Mouse (Mus musculus) retina, postnatal 1 day (tissue): ENCODE measurements around the gene Mageb3.
"Not testable (repeated sequence)": the region's sequence is repeated elsewhere in the genome, so short reads cannot be mapped to it uniquely, and the experiment has no call there.

Source experiments
- DNase-seq: peaks from one replicate; pipeline ENCODE4 v3.0.0-alpha.2; 2012

Mageb3 gene

DNA sequence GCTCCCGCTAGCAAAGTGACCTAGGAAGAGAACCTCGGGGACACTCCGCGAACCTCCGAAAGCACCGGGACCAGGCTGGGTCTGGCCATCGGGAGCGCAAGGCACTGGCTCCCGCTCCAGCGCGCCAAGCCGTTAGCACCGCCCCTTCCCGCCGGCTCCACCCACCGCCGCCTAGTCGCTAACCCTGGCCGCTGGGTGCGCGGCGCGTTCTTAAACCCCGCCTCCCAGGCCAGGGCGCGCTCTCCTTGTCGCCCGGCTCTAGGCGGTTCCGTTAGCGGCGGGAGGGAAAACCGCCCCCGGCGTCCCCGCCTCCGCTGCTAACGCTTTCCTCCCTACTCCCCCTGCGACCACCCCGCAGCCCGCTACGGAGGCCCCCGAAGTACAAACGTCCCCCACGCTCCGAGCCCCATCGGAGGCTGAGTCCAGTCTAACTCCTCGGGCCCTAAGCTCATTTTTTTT, at the start of gene Mageb3, which contains the start of gene Ctdspl2:
Gene Mageb3, minus strand, starts transcription at position 328 of the 459 bp plus-strand sequence.
Gene Ctdspl2, plus strand, starts transcription at position 237 of the 459 bp plus-strand sequence.
- peak; percentile 98 for DNase-seq

DNA sequence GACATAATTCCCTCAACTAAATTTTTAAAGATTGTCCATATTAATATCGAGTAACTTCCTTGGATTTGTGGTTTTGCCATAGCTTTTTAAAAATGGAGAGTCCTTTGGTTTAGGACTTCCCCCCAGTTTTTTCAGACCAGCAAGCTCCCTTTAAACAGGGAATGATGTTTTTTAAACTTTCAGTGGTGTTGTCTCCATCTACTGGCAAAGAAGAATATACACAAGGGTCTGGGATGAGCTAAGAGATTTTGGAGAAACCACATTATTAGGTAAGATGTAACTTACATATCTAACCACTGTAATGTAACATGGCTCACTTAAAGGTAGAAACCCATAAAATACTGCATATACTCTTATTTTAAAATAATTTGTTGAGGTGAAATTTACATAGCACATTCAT, 39.8 kb upstream of the Mageb3 start:
- peak; percentile 39 for DNase-seq

DNA sequence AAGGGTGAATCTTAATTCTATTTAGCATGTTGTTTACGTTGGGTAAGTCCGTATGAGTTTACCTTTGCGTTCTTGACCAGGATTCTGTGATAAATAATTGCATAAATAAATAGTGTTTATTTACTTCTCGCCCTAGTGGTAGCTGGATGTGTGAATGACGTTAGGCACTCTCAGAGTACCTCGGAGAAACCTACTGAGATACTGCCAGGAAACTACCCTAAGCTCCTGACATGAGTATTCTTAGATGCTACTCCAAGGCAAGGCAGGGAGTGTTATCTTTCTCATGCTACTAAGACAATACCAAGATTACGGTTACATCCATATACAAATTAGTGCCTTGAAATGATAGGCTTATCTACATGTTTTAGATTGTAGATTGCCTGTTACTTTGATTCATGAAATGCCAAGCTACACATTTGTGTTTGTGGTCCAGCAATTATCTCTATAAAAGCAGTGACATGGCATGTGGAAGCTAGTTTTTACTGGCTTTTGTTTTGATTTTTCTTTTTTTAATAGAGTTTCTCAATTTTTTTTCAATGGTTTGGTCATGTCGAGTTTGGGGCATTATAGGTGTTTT, 1.4 kb upstream of the Mageb3 start:
- DNase-seq: no peak

DNA sequence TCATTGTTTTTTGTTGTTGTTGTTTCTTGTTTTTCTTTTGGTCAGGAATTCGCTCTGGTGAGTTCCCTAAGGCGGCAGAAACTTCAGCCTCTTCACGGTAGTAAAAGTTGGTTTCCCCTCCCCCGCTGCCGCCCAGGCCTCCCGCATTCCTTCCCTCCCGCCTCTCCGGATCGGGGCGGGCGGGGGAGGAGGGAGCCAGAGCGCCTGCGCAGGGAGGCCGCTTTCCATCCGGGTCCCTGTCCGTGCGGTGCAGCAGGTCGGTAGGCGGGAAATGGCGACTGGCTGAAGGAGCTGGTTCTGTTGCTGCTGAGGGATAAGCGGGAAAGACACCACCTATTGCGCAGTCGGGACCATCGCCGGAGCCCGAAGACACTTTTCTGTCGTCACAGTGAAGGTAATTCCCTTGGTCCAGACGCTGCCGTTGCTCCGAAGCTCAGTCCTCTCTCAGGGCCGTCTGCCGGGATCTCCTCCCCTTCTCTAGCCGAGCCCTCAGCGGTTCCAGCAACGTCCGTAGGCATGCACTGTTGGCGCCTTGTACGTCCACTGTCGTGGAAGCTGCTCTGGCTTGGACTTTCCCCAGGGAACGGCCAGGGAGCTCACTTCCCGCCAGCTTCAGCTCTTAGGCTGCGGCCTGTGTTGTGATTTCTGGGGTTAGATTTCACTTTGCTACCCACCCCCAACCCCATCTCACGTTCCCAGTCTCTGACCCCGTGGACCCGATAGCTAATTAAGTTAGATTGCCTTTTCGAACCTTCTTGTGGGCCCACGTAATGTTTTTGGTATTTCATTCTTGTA, 529 bp upstream of the Mageb3 start:
- DNase-seq: peak; percentile 98

DNA sequence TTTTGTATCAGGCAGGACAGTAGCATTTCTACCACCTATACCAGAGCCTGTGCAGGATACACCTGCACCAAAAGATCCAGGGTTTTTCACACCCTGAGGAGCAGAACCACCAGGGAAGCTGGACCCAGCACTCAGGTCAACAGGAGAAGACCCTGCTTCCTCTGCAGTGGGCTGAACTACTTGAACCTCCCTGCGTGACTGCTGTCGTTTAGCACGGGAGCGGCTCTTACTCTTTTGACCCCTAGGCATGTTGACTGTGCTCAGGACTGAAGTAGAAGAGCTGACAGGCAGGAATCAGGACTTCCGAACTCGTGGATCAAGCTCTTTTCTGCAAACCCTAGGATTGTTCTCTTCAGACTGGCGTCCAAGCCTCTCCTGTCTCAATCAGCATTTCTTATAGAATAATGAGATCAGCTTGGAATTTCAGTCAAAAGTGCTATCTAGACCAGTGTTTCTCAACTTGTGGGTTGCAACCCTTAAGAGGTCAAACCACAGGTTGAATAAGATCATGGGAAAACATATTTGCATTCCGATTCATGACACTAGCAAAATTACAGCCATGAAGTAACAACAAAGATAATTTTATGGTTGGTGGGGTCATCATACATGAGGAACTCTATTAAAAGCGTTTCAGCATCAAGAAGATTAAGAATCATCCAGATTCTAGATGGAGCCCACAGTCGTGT, 778 bp downstream of the Mageb3 start:
- peak; percentile 2 for DNase-seq

DNA sequence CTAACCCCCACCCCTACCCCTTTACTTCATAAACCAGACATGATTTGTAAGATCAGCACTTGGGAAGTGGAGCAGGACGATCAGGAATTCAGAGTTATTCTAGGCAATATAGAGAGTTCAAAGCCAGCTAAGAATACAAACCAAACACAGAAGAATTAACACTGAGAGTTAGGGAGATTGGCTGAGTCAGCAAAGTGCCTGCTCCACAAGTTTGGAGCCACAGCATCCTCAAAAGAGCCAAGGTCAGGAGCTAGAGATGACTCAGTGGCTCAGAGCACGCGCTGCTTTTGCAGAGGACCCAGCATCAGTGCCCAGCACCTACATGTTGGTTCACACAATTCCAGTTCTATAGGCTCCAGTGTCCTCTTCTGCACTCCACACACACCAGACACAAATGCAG, 12.5 kb downstream of the Mageb3 start:
- no peak for DNase-seq

DNA sequence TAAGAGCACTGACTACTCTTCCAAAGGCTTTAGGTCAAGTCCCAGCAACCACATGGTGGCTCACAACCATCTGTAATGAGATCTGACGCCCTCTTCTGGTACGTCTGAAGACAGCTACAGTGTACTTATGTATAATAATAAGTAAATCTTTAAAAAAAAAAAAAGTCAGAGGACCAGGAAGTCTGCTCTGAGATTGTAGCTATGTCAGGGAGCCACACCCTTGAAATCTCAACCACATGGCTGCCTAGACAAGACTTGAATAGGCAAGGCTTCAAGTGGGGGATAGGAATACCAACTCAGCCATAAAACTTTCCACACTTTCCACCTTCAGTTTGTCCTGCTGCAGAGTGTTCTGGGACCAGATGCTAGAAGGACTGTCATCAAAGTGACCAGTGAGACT, 18.3 kb downstream of the Mageb3 start:
- DNase-seq: not testable (repeated sequence)

DNA sequence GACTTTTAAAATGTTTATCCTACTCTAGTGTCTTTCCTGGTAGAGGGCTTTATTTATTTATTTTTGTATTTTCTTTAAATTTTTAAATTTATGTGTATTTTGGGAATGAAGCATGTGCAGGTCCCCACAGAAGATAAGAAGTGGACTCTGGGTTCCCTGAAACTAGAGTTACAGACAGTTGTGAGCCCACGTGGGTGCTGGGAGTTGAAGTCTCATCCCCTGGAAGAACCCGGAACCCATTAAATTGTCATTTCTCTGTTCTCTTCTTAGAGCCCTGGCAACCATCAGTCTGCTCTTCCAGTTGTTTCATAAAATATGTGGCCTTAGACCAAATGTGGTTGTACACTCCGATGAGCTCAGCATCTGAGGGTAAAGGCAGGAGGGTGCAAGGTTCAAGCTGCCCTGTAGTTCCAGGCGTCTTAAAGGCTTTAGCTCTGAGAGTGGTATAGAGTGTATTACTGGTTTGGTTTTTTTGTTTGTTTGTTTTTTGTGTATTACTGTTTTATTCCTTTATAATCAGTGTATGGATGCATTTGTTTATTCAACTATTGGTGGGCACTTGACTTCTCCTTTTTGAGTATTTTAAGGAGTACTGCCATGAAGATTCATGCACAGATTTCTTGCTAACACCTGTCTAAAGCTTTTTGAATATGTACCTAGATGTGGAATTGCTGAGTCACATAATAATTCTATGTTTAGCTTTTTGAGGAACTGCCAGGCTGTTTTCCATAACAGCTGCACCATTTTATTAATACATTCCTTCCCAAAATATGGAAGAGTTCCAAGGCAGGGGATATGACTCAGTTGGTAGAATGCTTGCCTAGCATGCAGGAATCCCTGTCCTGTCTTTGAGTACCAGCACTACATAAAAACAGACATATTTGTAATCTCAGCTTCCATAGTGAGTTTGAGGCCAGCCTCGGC, 39.6 kb downstream of the Mageb3 start:
- no peak for DNase-seq

DNA sequence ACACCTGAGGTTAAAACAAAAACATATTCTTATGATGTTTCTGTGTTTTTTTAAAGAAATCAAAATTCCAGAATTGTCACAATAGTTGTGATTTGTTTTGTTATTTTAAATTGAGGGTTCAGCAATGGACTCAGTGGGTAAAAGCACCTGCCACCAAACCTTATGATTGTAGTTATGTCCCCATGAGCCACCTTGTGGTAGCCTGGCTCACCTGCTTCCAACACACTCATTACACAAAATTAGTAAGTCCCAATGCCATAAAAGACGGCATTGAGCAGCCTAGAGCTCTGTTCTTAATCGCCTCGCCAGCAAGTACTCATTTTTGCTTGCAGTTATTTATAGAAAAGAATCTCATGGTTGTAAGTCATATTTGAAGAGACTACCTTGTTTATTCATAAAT, 45.9 kb downstream of the Mageb3 start:
- DNase-seq: peak; percentile 11
